Mouse (Mus musculus) midbrain, embryonic 14.5 days (tissue): ENCODE data around the gene Col9a3. TPM values are rescaled to one million over a fixed set of nuclear protein-coding genes. Genes with fewer than 3 reads are reported as not detected.

Experiments
- polyA plus RNA-seq: library from polyadenylated mRNA; unstranded; fragments of >200 nt; fragmentation: Nextera tagmentation; extraction: Ambion mirVana; gene quantifications from 2 replicates; pipeline ENCODE4 v1.2.1, GENCODE M21; 2014

The Col9a3 gene
- polyA plus RNA-seq, 1 experiment from 2014 or later: 26.6 TPM

Other genes with a start within 250 kb of the Col9a3 start
- 1.0 and 1.1 TPM in 2 replicates for gene Slco4a1, start 141.5 kb upstream of the Col9a3 start, polyA plus RNA-seq
- 0.89 and 1.3 TPM in 2 replicates for gene Ntsr1, start 97.8 kb upstream of the Col9a3 start, polyA plus RNA-seq
- gene Mrgbp, start 16.5 kb upstream of the Col9a3 start, polyA plus RNA-seq: 46.8 and 49.5 TPM in 2 replicates
- gene Ogfr, start 8.5 kb upstream of the Col9a3 start, polyA plus RNA-seq: 97.7 and 105 TPM in 2 replicates
- 0.42 and 0.53 TPM in 2 replicates for gene Tcfl5, start 44.9 kb downstream of the Col9a3 start, polyA plus RNA-seq
- 31.2 and 38.1 TPM in 2 replicates for gene Dido1, start 112.2 kb downstream of the Col9a3 start, polyA plus RNA-seq
- gene Gid8, start 112.3 kb downstream of the Col9a3 start, polyA plus RNA-seq: 51.8 and 64.9 TPM in 2 replicates
- gene Slc17a9, start 127.5 kb downstream of the Col9a3 start, polyA plus RNA-seq: 0.12 TPM in 1 of 2 replicates, not detected in the other
- 20.1 and 21.3 TPM in 2 replicates for gene Bhlhe23, start 179.1 kb downstream of the Col9a3 start, polyA plus RNA-seq